Mouse (Mus musculus) C2C12 (cell line): ENCODE results near the gene Hyou1.

Experiments
- CEBPB ChIP-seq: IDR thresholded peaks from one replicate; pipeline ENCODE4 v1.6.1; 2011; ENCODE audit warnings: low read depth, mild to moderate bottlenecking, control low read depth, moderate library complexity
- CTCF ChIP-seq: IDR thresholded peaks from one replicate; pipeline ENCODE4 v1.5.1; 2011; ENCODE audit not compliant: control insufficient read depth, insufficient read depth, insufficient read length
- MAX ChIP-seq: IDR thresholded peaks from one replicate; pipeline ENCODE4 v1.6.1; 2011; ENCODE audit warnings: mild to moderate bottlenecking, control low read depth
- MYOD1 ChIP-seq: IDR thresholded peaks from one replicate; pipeline ENCODE4 v1.6.1; 2011; ENCODE audit warnings: low read depth; ENCODE audit not compliant: control insufficient read depth, insufficient read length
- MYOG ChIP-seq: IDR thresholded peaks from one replicate; pipeline ENCODE4 v1.6.1; 2011; ENCODE audit not compliant: control insufficient read depth, insufficient read length; ENCODE audit errors: extremely low read depth
- USF1 ChIP-seq: IDR thresholded peaks from one replicate; pipeline ENCODE4 v1.6.1; 2011; ENCODE audit warnings: low read depth, mild to moderate bottlenecking, control low read depth, moderate library complexity

DNA sequence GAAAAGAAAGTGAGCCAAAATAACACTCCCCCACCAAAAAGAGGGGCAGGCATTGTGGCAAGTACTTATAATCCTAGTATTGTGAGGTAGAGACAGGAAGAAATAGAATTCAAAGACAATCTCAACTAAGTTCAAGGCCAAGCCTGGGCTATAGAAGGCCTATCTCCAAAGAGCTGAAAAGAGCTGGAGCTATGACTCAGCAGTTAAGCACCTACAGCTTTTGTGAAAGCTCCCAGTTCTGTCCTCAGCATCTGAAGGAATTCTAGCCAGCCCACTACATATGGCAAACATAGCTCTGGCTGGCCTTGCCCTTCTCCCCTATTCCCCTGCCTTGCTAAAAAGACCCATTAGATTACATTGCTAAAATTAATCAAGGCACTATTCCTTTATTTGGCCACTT, 5.9 kb upstream of the Hyou1 start:
- TF ChIP-seq CTCF, result no peak
- TF ChIP-seq CEBPB, result no peak
- TF ChIP-seq MYOD1, result no peak
- no peak for TF ChIP-seq USF1
- no peak for TF ChIP-seq MYOG
- TF ChIP-seq MAX, result no peak
